Comparison of ENCODE assay signal across 13 mouse cellular contexts in genomic region chr1:163280842-163281122, GRCm38 (mm10). TPM values are rescaled to one million over a fixed set of nuclear protein-coding genes. Genes with fewer than 3 reads are reported as not detected.
DNase-seq lines count a peak whose midpoint lies in the region; ATAC-seq and TF ChIP-seq lines count a peak whose summit lies in the region.
"Had no signal": no experiment of that assay in that cellular context is flagged by ENCODE, and none has a peak within 500 bp of the region (broad histone marks: within the 10 kb centered on the region; RNA-seq: fewer than 3 reads in every experiment).

No protein-coding gene starts in this region.

- H3K4me1 ChIP-seq in heart, embryonic 13.5 days: peaks cover 50% of the 10 kb centered on the region
- no peaks in the 10 kb centered on the region for H3K4me1 ChIP-seq in midbrain, postnatal 0 days (ENCODE audit: insufficient read depth, low read length)

- H3K4me2 ChIP-seq in heart, embryonic 13.5 days: no peak overlapping the region
- no peak overlapping the region for H3K4me2 ChIP-seq in midbrain, postnatal 0 days (ENCODE audit: low read depth, low read length, poor library complexity, severe bottlenecking)
- H3K4me2 ChIP-seq: embryonic facial prominence, embryonic 15.5 days had no signal

- H3K36me3 ChIP-seq in heart, embryonic 13.5 days: no peaks in the 10 kb centered on the region
- H3K36me3 ChIP-seq in midbrain, postnatal 0 days (ENCODE audit: insufficient read depth, low read length): no peaks in the 10 kb centered on the region
- H3K36me3 ChIP-seq: embryonic facial prominence, embryonic 15.5 days had no signal

- peak overlapping the region; percentile 90 for H3K27ac ChIP-seq in gastrocnemius, adult 2 months
- H3K27ac ChIP-seq in heart, embryonic 13.5 days (replicated peaks): peak overlapping the region; percentile 73
- no peak overlapping the region for H3K27ac ChIP-seq in midbrain, postnatal 0 days (ENCODE audit: low read depth, low read length)

- intact Hi-C loops in gastrocnemius, adult 2 months (cut with DNase I): loop anchor here (2.0 kb wide), 1 partner anchor 30 kb away; no protein-coding TSS in a partner anchor
- intact Hi-C loops in left cerebral cortex, postnatal 4 days (cut with DNase I): no loop called here

- 17% methylated on average over 2 of the region's 2 CpGs for WGBS in heart, embryonic 13.5 days
- WGBS in midbrain, postnatal 0 days: 39% methylated on average over 2 of the region's 2 CpGs

- no peaks in the 10 kb centered on the region for H3K27me3 ChIP-seq in heart, embryonic 13.5 days (replicated peaks)
- no peaks in the 10 kb centered on the region for H3K27me3 ChIP-seq in midbrain, postnatal 0 days (ENCODE audit: insufficient read depth, low read length)
- H3K27me3 ChIP-seq: embryonic facial prominence, embryonic 15.5 days had no signal

- TF ChIP-seq CTCF in gastrocnemius, adult 2 months (IDR thresholded peaks at IDR 0.05): no peak
- no peak for TF ChIP-seq CTCF in midbrain, postnatal 0 days (IDR thresholded peaks at IDR 0.05)

- no peaks in the 10 kb centered on the region for H3K9me3 ChIP-seq in heart, embryonic 13.5 days
- H3K9me3 ChIP-seq in midbrain, postnatal 0 days (ENCODE audit: low read length): no peaks in the 10 kb centered on the region
- H3K9me3 ChIP-seq: embryonic facial prominence, embryonic 15.5 days had no signal

- DNase-seq in gastrocnemius, adult 2 months: no peak
- no peak for DNase-seq in gastrocnemius, postnatal 25 days
- DNase-seq in left cerebral cortex, postnatal 4 days: peak; percentile 43
- no peak for DNase-seq in left cerebral cortex, adult 8-10 months (ENCODE audit: low spot score in 2 of 2)
- DNase-seq in midbrain, postnatal 0 days (ENCODE audit: low spot score): peak; percentile 50
- no peak for DNase-seq in adrenal gland, adult 8-10 months
- DNase-seq in liver: no peak
- DNase-seq: kidney, postnatal 4 days; lung, adult 2 months; thymus, postnatal 36 days had no signal

- ATAC-seq in heart, embryonic 13.5 days (ENCODE audit: extremely low read depth, insufficient number of reproducible peaks, low FRiP score, low TSS enrichment): no peak
- peak; percentile 72 for ATAC-seq in midbrain, postnatal 0 days (ENCODE audit: low FRiP score)
- ATAC-seq: activated CD4-positive, CD25-positive, alpha-beta regulatory T cell, adult 4 months had no signal

- no peak overlapping the region for H3K9ac ChIP-seq in heart, embryonic 13.5 days
- no peak overlapping the region for H3K9ac ChIP-seq in midbrain, postnatal 0 days (replicated peaks; ENCODE audit: low read length, poor library complexity, severe bottlenecking)
- H3K9ac ChIP-seq: embryonic facial prominence, embryonic 15.5 days had no signal

- 0 out of 2 replicates have a peak overlapping the region, but pooled peaks have one; percentile 18 for H3K4me3 ChIP-seq in gastrocnemius, adult 2 months
- no peak overlapping the region for H3K4me3 ChIP-seq in heart, embryonic 13.5 days
- H3K4me3 ChIP-seq in midbrain, postnatal 0 days (ENCODE audit: low read depth, low read length): no peak overlapping the region
- H3K4me3 ChIP-seq: embryonic facial prominence, embryonic 15.5 days had no signal

RNA-seq across cellular contexts. Expression of gene Prrx1, which starts 32.7 kb away (rescaled TPM):
- total RNA-seq in gastrocnemius, adult 2 months (2021): 10 to 100 TPM; 29.5 to 65.7 TPM
- 10 to 100 TPM; 35.5 to 43.2 TPM for total RNA-seq in gastrocnemius, postnatal 25 days (2021)
- total RNA-seq in left cerebral cortex, postnatal 4 days (2021): 1 to 10 TPM; 7.0 to 7.6 TPM
- 1 to 10 TPM; 3.9 to 6.3 (median 5.2) TPM for total RNA-seq in left cerebral cortex, adult 8-10 months (2022)
- polyA plus RNA-seq in heart, embryonic 13.5 days (2015; fragmentation: Nextera tagmentation; extraction: Ambion mirVana): 6.4 and 8.2 TPM in 2 replicates
- total RNA-seq in midbrain, postnatal 0 days (2014; rRNA removed): 6.0 and 7.8 TPM in 2 replicates
- 4.2 and 4.3 TPM in 2 replicates for polyA plus RNA-seq in midbrain, postnatal 0 days (2015; fragmentation: Nextera tagmentation; extraction: Ambion mirVana)
- 10 to 100 TPM in 1 of 4 experiments, 1 to 10 TPM in 3; 6.5 to 13.1 (median 8.4) TPM for total RNA-seq in adrenal gland, adult 8-10 months (2022)

Comparison
In these comparisons a context has a peak if more than half of its experiments do, and no peak if none do; other contexts are left out.
1. DNase-seq: peak in left cerebral cortex, postnatal 4 days (single experiment) and midbrain, postnatal 0 days (single experiment); none in gastrocnemius, adult 2 months (single experiment), gastrocnemius, postnatal 25 days (single experiment), left cerebral cortex, adult 8-10 months (0 of 2), adrenal gland, adult 8-10 months (single experiment) and liver (single experiment).